Mouse (Mus musculus): Measurements from ENCODE around the gene Tcf7l1. TPM values are rescaled to one million over a fixed set of nuclear protein-coding genes. Genes with fewer than 3 reads are reported as not detected.

Tcf7l1 gene
- total RNA-seq, 1 experiment: 14.5 TPM

DNA sequence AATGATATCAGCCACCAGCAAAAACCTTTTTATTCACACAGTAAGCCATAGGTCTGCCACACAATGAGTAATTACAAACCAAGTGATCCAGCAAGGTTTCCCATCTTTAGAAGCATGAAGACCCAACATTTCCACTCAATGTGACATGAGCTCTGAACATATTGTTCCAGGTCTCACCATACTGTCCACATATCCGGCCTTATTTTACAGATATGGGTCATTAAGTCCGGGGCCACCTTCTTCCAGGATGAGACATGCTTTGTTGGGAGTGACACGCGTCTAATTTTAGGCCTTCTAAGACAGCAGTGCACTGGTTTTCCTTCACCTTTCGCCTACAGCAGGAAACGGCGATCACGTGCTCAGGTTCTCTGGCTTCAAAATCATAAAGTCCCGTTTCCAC is 108.1 kb downstream of the Tcf7l1 start:
- Histone ChIP-seq H3K36me3 (ENCODE audit: control insufficient read depth, insufficient read depth, low read length, poor library complexity, severe bottlenecking) (no peaks in the 10 kb centered on the region), H3K9me3 (ENCODE audit: control insufficient read depth, insufficient read depth, low read depth, low read length) (no peaks in the 10 kb centered on the region), H3K4me3 (ENCODE audit: insufficient read depth in 1 of 2, low read depth in 1 of 2, low read length in 2 of 2, poor library complexity in 1 of 2, severe bottlenecking in 1 of 2) (no peak overlapping the region), H3K27ac (ENCODE audit: insufficient read depth, low read depth, low read length, poor library complexity, severe bottlenecking) (no peak overlapping the region), H3K9ac (ENCODE audit: insufficient read depth, low read depth, low read length, poor library complexity, severe bottlenecking) (no peak overlapping the region), H3K4me1 (ENCODE audit: control insufficient read depth in 2 of 2, insufficient read depth in 2 of 2, low read length in 2 of 2, poor library complexity in 1 of 2) (peaks cover 5 to 21% of the 10 kb centered on the region in 2 experiments; a peak in 3 of 4 replicates)
- DNase-seq (ENCODE audit: low read depth, low spot score): no peak
- in situ Hi-C loops (cut with MboI; ENCODE audit: low sequenced_read_pairs in 2 of 2, unreplicated experiment in 2 of 2): no loop called here
- TF ChIP-seq MAFK (IDR thresholded peaks at IDR 0.05; ENCODE audit: insufficient read depth, low read depth, low read length) (no peak), ZNF384 (IDR thresholded peaks at IDR 0.05; ENCODE audit: low read depth, low read length) (no peak), ZC3H11A (IDR thresholded peaks at IDR 0.05; ENCODE audit: borderline replicate concordance, low read depth, low read length) (no peak), HCFC1 (IDR thresholded peaks at IDR 0.05; ENCODE audit: borderline replicate concordance, insufficient read depth, low read length) (no peak), CHD2 (IDR thresholded peaks at IDR 0.05; ENCODE audit: low read depth, low read length) (no peak)

DNA sequence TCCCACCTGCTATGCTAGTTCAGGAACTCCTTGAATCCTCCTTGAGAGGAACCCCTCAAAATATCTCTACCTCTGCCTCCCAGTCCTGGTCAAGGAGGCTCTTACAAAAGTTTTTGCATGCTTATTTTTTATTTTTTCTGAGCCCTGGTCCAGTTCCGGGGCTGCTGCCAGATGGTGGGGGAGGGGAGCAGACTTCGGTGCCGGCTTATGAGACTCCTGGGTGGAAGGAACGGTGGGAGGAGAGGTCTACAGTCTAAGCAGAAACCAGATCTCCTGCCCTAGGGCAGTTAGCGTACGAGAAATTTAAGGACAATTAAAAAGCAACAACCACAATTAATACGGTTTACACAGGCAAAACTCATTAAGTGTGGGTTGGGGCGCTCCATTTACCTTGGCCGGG is 110.4 kb downstream of the Tcf7l1 start:
- Histone ChIP-seq H3K9ac (ENCODE audit: insufficient read depth, low read depth, low read length, poor library complexity, severe bottlenecking) (no peak overlapping the region), H3K9me3 (ENCODE audit: control insufficient read depth, insufficient read depth, low read depth, low read length) (no peaks in the 10 kb centered on the region), H3K27ac (ENCODE audit: insufficient read depth, low read depth, low read length, poor library complexity, severe bottlenecking) (peak overlapping the region; percentile 52; the same call in 1 of the 2 replicates), H3K36me3 (ENCODE audit: control insufficient read depth, insufficient read depth, low read length, poor library complexity, severe bottlenecking) (no peaks in the 10 kb centered on the region), H3K4me3 (ENCODE audit: insufficient read depth in 1 of 2, low read depth in 1 of 2, low read length in 2 of 2, poor library complexity in 1 of 2, severe bottlenecking in 1 of 2) (no peak overlapping the region), H3K4me1 (ENCODE audit: control insufficient read depth in 2 of 2, insufficient read depth in 2 of 2, low read length in 2 of 2, poor library complexity in 1 of 2) (peaks cover 4 to 15% of the 10 kb centered on the region in 2 experiments; a peak in 3 of 4 replicates)
- no peak for DNase-seq (ENCODE audit: low read depth, low spot score)
- in situ Hi-C loops (cut with MboI; ENCODE audit: low sequenced_read_pairs in 2 of 2, unreplicated experiment in 2 of 2): no loop called here
- TF ChIP-seq CHD2 (IDR thresholded peaks at IDR 0.05; ENCODE audit: low read depth, low read length): no peak
- no peak for TF ChIP-seq ZC3H11A (IDR thresholded peaks at IDR 0.05; ENCODE audit: borderline replicate concordance, low read depth, low read length)
- no peak for TF ChIP-seq MAFK (IDR thresholded peaks at IDR 0.05; ENCODE audit: insufficient read depth, low read depth, low read length)
- no peak for TF ChIP-seq HCFC1 (IDR thresholded peaks at IDR 0.05; ENCODE audit: borderline replicate concordance, insufficient read depth, low read length)
- TF ChIP-seq ZNF384 (IDR thresholded peaks at IDR 0.05; ENCODE audit: low read depth, low read length): no peak

DNA sequence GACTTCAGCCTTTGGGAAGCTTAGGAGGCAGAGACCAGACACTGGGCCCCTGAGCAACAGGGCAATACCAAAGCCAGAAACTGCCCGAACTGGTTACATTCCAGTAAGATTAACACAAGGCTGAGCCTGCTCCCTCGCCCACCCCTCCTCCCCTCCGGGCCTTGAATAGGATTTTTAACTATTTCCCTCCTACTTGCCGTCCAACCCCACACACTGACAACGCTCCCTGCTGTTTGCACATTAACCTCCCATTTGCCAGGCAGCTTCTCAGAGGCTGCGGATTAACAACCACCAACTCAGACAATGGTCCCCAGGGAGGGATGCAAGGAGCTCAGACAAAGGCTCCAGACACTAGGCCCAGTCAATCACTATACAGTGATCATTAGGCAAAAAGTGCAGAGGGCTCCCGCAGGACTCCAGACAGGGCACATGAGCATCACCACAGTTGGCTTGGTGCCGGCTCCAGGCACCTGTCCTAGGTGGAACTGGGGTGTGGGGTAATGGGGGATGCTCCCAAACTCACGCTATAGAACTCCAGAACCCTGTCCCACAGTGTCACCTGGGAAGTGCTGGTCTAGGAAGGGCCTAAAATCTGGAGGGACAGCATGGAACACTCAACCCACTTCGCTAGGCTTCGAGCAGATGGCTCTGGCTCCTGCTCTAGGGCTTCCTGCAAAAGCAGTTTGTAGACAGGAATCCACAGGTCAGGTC is 111.4 kb downstream of the Tcf7l1 start:
- H3K4me1 ChIP-seq (ENCODE audit: control insufficient read depth in 2 of 2, insufficient read depth in 2 of 2, low read length in 2 of 2, poor library complexity in 1 of 2): peaks cover 4 to 15% of the 10 kb centered on the region in 2 experiments; a peak in 3 of 4 replicates
- H3K27ac ChIP-seq (ENCODE audit: insufficient read depth, low read depth, low read length, poor library complexity, severe bottlenecking): peak overlapping the region; percentile 95
- H3K4me3 ChIP-seq (ENCODE audit: insufficient read depth in 1 of 2, low read depth in 1 of 2, low read length in 2 of 2, poor library complexity in 1 of 2, severe bottlenecking in 1 of 2): peak overlapping the region; percentile 45 to 51
- DNase-seq (ENCODE audit: low read depth, low spot score): peak; percentile 90
- in situ Hi-C loops (cut with MboI; ENCODE audit: low sequenced_read_pairs in 2 of 2, unreplicated experiment in 2 of 2): no loop called here
- no peaks in the 10 kb centered on the region for H3K9me3 ChIP-seq (ENCODE audit: control insufficient read depth, insufficient read depth, low read depth, low read length)
- no peaks in the 10 kb centered on the region for H3K36me3 ChIP-seq (ENCODE audit: control insufficient read depth, insufficient read depth, low read length, poor library complexity, severe bottlenecking)
- H3K9ac ChIP-seq (ENCODE audit: insufficient read depth, low read depth, low read length, poor library complexity, severe bottlenecking): no peak overlapping the region
- no peak for TF ChIP-seq ZNF384 (IDR thresholded peaks at IDR 0.05; ENCODE audit: low read depth, low read length)
- 0 out of 2 replicates have a peak, but pooled peaks have one; percentile 46 for TF ChIP-seq HCFC1 (IDR thresholded peaks at IDR 0.05; ENCODE audit: borderline replicate concordance, insufficient read depth, low read length)
- TF ChIP-seq ZC3H11A (IDR thresholded peaks at IDR 0.05; ENCODE audit: borderline replicate concordance, low read depth, low read length): no peak
- TF ChIP-seq CHD2 (IDR thresholded peaks at IDR 0.05; ENCODE audit: low read depth, low read length): peak; percentile 17; the same call in 1 of the 2 replicates
- no peak for TF ChIP-seq MAFK (IDR thresholded peaks at IDR 0.05; ENCODE audit: insufficient read depth, low read depth, low read length)

DNA sequence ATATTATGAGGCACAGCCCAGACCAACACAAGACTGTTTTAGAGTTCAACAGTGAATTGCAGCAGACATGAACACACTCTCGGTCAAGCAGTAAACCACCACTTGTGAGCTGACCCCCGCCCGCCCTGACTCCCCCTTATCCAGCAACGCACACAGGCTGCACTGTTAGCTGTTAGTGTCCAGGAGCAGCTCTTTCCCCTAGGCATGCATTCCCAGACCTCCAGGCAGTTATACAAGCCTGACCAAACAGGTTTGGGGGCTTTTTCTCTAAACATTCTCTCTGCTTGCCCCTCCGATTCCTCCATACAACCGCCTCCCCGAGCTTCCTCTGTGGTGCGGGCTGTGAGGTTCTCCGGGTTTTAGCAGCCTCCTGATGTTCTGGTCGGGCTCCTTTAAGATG is 112.0 kb downstream of the Tcf7l1 start:
- Histone ChIP-seq H3K9ac (ENCODE audit: insufficient read depth, low read depth, low read length, poor library complexity, severe bottlenecking) (no peak overlapping the region), H3K9me3 (ENCODE audit: control insufficient read depth, insufficient read depth, low read depth, low read length) (no peaks in the 10 kb centered on the region), H3K27ac (ENCODE audit: insufficient read depth, low read depth, low read length, poor library complexity, severe bottlenecking) (peak overlapping the region; percentile 95), H3K4me3 (ENCODE audit: insufficient read depth in 1 of 2, low read depth in 1 of 2, low read length in 2 of 2, poor library complexity in 1 of 2, severe bottlenecking in 1 of 2) (peak overlapping the region; percentile 45 to 51), H3K4me1 (ENCODE audit: control insufficient read depth in 2 of 2, insufficient read depth in 2 of 2, low read length in 2 of 2, poor library complexity in 1 of 2) (peaks cover 4 to 15% of the 10 kb centered on the region in 2 experiments; a peak in 3 of 4 replicates), H3K36me3 (ENCODE audit: control insufficient read depth, insufficient read depth, low read length, poor library complexity, severe bottlenecking) (no peaks in the 10 kb centered on the region)
- no peak for DNase-seq (ENCODE audit: low read depth, low spot score)
- TF ChIP-seq ZC3H11A (IDR thresholded peaks at IDR 0.05; ENCODE audit: borderline replicate concordance, low read depth, low read length) (no peak), MAFK (IDR thresholded peaks at IDR 0.05; ENCODE audit: insufficient read depth, low read depth, low read length) (no peak), HCFC1 (IDR thresholded peaks at IDR 0.05; ENCODE audit: borderline replicate concordance, insufficient read depth, low read length) (no peak), CHD2 (IDR thresholded peaks at IDR 0.05; ENCODE audit: low read depth, low read length) (no peak), ZNF384 (IDR thresholded peaks at IDR 0.05; ENCODE audit: low read depth, low read length) (no peak)
- in situ Hi-C loops (cut with MboI; ENCODE audit: low sequenced_read_pairs in 2 of 2, unreplicated experiment in 2 of 2): no loop called here
